Mouse (Mus musculus) urinary bladder, postnatal 10 days (tissue): ENCODE data around the gene Cuedc1.
A peak's percentile ranks its signal among the peaks of the same experiment; 100 is the strongest.
"Not testable (repeated sequence)": the region's sequence is repeated elsewhere in the genome, so short reads cannot be mapped to it uniquely, and the experiment has no call there.

Source experiments
- DNase-seq: peaks from one replicate; pipeline ENCODE4 v3.0.0; 2022; ENCODE audit warnings: low spot score

Gene Cuedc1

GRCm38 (mm10) chr11:88203712-88204532 lies 106.1 kb downstream of the Cuedc1 start, which contains the start of gene Mrps23:
Mrps23 (plus strand) TSS chr11:88204388.
- DNase-seq = peak; percentile 72

- DNase-seq = no peak
Observed at GRCm38 (mm10) chr11:88204593-88205368, 106.9 kb downstream of the Cuedc1 start.

DNA sequence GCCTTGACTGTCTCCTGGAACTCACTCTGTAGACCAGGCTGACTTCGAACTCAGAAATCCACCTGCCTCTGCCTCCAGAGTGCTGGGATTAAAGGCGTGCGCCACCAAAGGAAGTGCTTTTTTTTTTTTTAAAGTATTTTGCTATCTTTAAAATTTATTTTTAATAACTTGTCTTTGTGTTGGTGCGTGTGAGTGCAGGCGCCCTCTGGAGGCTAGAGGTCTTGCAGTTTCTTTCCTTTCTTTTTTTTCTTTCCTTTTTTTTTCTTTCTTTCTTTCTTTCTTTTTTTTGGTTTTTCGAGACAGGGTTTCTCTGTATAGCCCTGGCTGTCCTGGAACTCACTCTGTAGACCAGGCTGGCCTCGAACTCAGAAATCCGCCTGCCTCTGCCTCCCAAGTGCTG lies 108.7 kb downstream of the Cuedc1 start:
- not testable (repeated sequence) for DNase-seq

DNA sequence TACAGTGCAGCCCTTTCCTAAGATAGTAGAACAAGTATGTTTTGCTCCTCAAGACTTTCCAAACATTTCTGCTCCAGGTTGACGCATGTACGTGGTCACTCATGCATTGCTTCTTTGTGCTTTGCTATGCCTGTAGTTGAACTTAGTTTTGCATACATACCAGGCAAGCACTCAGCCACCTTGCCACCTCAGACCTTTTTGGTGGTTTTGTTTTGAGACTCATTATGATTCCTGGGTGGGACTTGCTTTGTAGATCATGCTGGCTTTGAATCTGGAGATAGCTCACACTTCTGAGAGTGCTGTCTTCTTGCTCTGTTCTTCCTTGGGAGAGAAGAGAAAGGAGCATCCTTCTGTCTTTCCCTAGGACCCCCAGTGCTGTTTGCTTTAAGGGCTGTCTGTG lies 109.8 kb downstream of the Cuedc1 start:
- DNase-seq = no peak

DNA sequence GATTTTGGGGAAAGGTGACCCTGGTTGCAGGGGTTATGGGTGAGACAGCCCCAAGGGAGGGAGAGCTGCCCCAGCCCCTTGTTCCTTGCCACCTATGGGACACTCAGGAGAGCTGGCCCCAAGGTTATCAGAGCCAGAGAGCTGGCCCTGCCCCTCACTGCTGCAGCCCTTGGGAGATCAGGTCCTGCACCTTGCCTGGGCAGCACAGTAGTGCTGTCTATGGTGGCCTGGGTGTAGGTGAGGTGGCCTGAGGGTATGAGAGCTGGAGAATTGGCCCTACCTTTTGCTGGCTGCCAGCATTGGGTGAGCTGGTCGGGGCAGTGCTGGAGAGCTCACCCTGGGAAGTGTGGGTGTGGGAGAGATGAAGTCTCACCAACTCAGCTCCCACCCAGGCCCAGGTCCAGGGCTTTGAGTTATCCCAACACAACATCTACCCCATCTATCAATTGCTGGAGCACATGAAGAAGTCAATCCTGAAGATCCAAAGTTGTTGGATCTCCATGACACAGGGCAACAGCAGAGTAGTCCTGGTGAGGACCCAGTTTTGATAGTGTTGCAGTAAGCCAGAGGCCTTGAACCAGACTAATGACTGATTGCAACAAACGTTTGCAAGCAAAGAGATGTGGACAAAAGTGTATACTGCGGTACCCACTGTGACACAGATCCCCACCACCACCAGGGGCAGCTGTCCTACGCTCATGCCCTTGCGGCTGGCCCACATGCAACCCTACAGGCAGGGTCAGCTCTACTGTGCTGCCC lies 114.1 kb downstream of the Cuedc1 start:
- no peak for DNase-seq

DNA sequence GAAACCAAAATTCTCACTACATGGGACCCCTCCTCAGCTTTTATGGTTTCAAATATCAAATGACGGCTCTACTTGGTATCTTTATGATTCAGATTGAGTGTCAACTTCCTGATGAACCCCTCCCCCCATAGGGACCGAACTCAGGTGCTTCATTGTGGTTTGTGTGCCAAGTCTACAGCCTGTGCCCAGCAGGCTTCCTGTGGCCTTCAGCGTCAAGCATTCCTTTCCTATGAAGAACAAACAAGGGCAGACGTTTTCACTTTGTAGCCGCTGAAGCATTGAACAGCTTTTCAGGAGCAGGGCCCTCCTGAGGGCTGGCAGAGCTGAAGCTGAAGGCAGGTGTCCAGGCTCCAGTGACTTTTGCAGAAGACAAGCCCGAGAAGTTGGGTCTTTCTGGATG lies 115.9 kb downstream of the Cuedc1 start:
- no peak for DNase-seq

DNA sequence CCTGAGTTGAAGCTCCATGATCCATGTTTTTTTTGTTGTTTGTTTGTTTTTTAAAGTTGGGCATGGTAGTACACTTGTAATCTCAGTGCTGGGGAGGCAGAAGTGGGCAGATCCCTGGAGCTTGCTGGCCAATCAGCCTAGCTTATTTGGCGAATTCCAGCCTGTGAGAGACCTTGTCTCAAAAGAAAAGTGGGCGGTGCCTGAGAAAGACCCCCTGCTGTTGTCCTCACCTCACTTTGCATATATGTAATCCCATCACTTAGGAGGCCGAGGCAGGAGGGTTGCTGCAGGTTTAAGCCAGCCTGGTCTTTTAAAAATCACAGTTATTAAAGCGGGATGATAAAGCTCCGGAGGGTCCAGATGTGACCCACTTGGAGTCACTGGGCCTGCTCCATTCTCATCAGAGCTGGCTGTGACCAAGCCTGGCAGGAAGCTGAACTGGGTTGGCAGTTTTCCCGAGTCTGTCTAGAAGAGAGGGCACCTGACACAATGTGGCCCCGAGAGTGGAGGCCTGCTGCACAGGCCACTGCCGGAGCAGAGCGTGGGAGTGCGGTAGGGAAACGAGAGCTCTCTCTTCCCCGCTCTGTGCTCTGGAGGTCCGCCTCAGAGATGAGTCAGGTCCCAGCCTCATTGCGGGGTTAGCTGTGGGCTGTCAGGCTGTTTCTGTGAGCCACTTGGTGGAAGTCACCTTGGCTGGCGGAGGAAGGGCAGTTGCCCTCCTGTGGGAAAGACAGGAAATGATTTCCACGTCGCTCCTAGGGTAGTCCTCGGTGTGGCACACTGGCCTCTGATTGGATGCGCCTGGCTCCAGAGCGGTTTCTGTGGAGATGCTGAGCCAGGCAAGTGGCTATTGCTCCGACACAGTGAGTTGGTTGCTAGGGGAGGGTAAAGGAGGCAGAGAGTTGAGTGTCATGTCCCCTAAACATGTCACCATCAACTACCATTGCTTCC lies 117.3 kb downstream of the Cuedc1 start:
- no peak for DNase-seq

- DNase-seq = no peak
Observed at GRCm38 (mm10) chr11:88216231-88216685, 118.4 kb downstream of the Cuedc1 start.

- DNase-seq = no peak
Observed at GRCm38 (mm10) chr11:88218155-88218554, 120.3 kb downstream of the Cuedc1 start.

- no peak for DNase-seq
Observed at GRCm38 (mm10) chr11:88218586-88218985, 120.7 kb downstream of the Cuedc1 start.

DNA sequence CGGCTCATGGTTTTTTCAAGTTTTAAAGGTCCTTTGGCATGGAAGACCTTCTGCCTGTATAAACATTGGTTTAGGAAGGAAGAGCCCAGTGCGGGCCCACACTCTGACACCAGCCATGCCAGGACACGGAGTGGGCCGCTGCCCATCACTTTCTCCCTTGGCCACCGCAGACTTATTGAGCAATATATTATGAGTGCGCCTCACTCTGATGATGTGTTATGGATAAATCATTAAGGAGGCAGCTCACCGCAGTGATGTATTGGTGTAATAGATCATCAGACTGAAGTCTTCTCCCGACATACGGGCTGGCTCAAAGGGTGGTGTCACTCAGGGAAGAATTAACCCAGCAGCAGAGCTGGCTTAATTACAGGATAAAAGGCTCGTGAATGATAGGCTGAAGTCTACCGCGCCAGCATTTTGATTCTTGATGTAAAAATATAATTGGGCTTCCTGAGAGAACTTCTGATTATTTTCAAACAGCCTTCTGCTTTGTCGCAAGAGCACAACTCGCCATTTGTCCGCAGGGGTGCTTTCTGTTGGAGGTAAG lies 124.1 kb downstream of the Cuedc1 start:
- DNase-seq = no peak

- no peak for DNase-seq
Observed at GRCm38 (mm10) chr11:88227001-88227957, 129.4 kb downstream of the Cuedc1 start.

- DNase-seq = no peak
Observed at GRCm38 (mm10) chr11:88231213-88231790, 133.4 kb downstream of the Cuedc1 start.

- DNase-seq = no peak
Observed at GRCm38 (mm10) chr11:88233528-88234427, 135.9 kb downstream of the Cuedc1 start.

DNA sequence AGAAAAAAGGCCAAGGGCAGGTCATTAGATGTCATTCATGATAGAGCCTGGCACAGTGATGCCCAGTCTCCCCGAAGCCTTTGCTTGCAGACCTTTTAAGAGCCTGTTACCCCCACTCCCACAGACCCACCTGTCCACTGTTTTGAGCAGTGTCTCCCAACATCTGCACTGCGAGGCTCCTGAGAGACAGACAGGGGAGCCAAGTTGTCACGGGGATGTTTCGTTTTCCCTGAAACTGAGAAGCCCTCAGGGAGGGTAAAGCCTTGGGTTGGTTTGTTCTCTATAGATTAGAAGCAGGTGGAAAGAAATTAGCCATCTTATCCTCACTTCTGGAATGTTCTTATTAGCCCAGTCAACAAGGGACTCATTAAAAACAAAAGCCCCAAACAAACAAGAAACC lies 136.9 kb downstream of the Cuedc1 start:
- DNase-seq = no peak

DNA sequence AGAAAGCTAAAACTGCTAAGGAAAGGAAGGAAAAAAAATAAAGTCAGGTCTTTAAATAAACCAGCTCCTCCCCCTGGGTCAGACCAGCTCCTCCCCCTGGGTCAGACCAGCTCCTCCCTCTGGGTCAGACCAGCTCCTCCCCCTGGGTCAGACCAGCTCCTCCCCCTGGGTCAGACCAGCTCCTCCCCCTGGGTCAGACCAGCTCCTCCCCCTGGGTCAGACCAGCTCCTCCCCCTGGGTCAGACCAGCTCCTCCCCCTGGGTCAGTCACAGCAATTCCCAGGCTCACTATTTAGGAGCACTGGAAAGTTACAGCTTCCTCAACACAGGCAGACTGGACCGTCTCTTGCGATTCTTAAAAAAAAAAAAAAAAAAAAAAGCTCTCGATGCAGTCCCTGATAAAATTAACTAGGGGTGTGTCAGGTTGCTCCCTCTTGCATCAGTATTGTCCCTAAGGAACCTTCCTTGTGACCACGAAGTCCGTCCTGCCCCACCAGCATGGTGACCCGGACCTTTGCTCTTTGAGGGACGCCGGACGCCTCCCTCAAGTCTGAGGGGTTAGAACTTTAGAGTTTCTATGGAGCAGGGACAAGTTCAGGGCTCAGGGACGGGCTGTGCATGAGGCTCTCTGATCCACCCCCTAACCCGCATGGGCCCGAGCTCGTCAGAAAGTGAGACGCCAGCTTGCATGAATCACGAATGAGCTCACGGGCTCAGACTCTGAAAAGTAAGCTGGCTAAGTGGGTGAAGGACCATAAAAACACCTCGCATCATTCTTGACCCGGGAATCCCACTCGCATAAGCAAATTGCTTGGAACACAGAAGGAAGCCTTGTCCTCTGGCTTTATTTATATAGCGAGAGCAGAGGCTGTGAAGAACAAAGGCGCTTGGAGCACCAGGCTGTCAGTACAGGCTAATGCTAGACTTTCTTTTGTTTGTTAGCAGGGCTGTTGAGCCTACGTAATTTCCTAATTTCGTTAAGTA lies 137.7 kb downstream of the Cuedc1 start:
- DNase-seq = no peak

- DNase-seq = no peak
Observed at GRCm38 (mm10) chr11:88240275-88240674, 142.4 kb downstream of the Cuedc1 start.
